Mouse (Mus musculus) heart, embryonic 14.5 days (tissue): ENCODE measurements around the gene RPS10-NUDT3. TPM values are rescaled to one million over a fixed set of nuclear protein-coding genes. Genes with fewer than 3 reads are reported as not detected.

ENCODE experiments used
- ATAC-seq: fragments of 200-750 bp; cut with Nextera tagmentation; 2 replicates; pipeline ENCODE4 v1.8.0; 2017; ENCODE audit warnings: low read depth, moderate TSS enrichment; ENCODE audit not compliant: insufficient number of reproducible peaks, insufficient read depth, low FRiP score
- H3K27ac ChIP-seq, 2 experiments: fragments of 200-500 bp in 1 of 2; fragments of 300-500 bp in 1 of 2; sonication (generic) in 1 of 2; replicated peaks in 1 of 2; 2 replicates each; pipeline ENCODE4 v1.5.1; 2012 to 2014; ENCODE audit warnings: low read depth in 2 of 2, low read length in 2 of 2, control low read depth in 1 of 2, mild to moderate bottlenecking in 1 of 2, mixed read lengths in 1 of 2; ENCODE audit not compliant: control insufficient read depth in 1 of 2, insufficient read depth in 1 of 2
- H3K27me3 ChIP-seq: fragments of 300-500 bp; sonication (generic); 2 replicates; pipeline ENCODE4 v1.6.1; 2014; ENCODE audit warnings: mild to moderate bottlenecking, low read length, control low read depth; ENCODE audit not compliant: control insufficient read depth, insufficient read depth
- H3K36me3 ChIP-seq: fragments of 300-500 bp; sonication (generic); 2 replicates; pipeline ENCODE4 v1.6.1; 2014; ENCODE audit warnings: mild to moderate bottlenecking, control low read depth, low read length, mixed read lengths; ENCODE audit not compliant: control insufficient read depth, insufficient read depth
- H3K4me1 ChIP-seq, 2 experiments: fragments of 200-500 bp in 1 of 2; fragments of 300-500 bp in 1 of 2; sonication (generic) in 1 of 2; 2 replicates each; pipeline ENCODE4 v1.6.1; 2012 to 2014; ENCODE audit warnings: low read length in 2 of 2, control low read depth in 1 of 2, mixed read lengths in 1 of 2; ENCODE audit not compliant: control insufficient read depth in 2 of 2, insufficient read depth in 2 of 2
- H3K4me2 ChIP-seq: fragments of 300-500 bp; sonication (generic); 2 replicates; pipeline ENCODE4 v1.6.1; 2014; ENCODE audit warnings: mild to moderate bottlenecking, low read length
- H3K4me3 ChIP-seq, 2 experiments: fragments of 200-500 bp in 1 of 2; fragments of 300-500 bp in 1 of 2; sonication (generic) in 1 of 2; 2 replicates each; pipeline ENCODE4 v1.5.1; 2012 to 2014; ENCODE audit warnings: low read length in 2 of 2, mild to moderate bottlenecking in 2 of 2, control low read depth in 1 of 2, low read depth in 1 of 2, moderate library complexity in 1 of 2; ENCODE audit not compliant: control insufficient read depth in 1 of 2, insufficient read depth in 1 of 2
- H3K9ac ChIP-seq: fragments of 300-500 bp; sonication (generic); 2 replicates; pipeline ENCODE4 v1.6.1; 2014; ENCODE audit warnings: mild to moderate bottlenecking, low read length
- H3K9me3 ChIP-seq: fragments of 300-500 bp; sonication (generic); 2 replicates; pipeline ENCODE4 v1.6.1; 2016; ENCODE audit warnings: low read length, control low read depth; ENCODE audit not compliant: control insufficient read depth
- whole genome bisulfite sequencing: fragments of 180-500 bp; shearing (Covaris S2); extraction: QIAGEN DNeasy Blood & Tissue Kit; methylation state at CpG from one replicate; pipeline ENCODE4 v1.1.7; 2014; 5-methylcytosine and 5-hydroxymethylcytosine counted together
- polyA plus RNA-seq: library from polyadenylated mRNA; unstranded; fragments of >200 nt; fragmentation: Nextera tagmentation; extraction: Ambion mirVana; gene quantifications from 2 replicates; pipeline ENCODE4 v1.2.1, GENCODE M21; 2014

The RPS10-NUDT3 gene
- polyA plus RNA-seq, 1 experiment from 2014 or later, result not detected

DNA sequence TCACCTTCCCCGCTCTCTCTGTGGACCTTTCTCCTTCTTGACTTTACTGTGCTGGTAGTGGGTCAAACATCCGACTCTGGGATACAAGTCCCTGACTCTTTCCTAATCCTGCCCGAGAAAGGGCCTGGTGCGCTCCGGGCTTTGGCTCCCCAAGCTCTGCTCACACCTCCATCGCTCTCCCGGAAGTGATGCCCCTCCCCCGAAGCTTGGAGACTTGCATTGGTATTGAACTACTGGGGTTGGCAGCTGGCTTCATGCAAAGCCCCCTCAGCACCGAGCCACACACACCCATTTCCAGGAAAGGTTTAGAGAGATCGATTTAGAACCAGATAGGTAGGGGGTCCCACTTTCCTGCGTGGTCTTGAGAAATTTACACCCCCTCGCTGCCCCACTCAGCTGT, 89.0 kb downstream of the RPS10-NUDT3 start:
- H3K4me2 ChIP-seq, result no peak overlapping the region
- H3K9ac ChIP-seq, result no peak overlapping the region
- WGBS, result 44% methylated on average over 12 of the region's 12 CpGs
- peaks cover 6 to 11% of the 10 kb centered on the region in 2 experiments; a peak in 3 of 4 replicates for H3K4me1 ChIP-seq
- H3K27ac ChIP-seq, result no peak overlapping the region
- no peak for ATAC-seq
- H3K27me3 ChIP-seq, result no peaks in the 10 kb centered on the region
- H3K4me3 ChIP-seq, result no peak overlapping the region
- H3K36me3 ChIP-seq, result no peaks in the 10 kb centered on the region
- no peaks in the 10 kb centered on the region for H3K9me3 ChIP-seq

GRCm38 (mm10) chr17:27544551-27544950, 90.5 kb downstream of the RPS10-NUDT3 start:
- no peak overlapping the region for H3K4me2 ChIP-seq
- H3K9ac ChIP-seq, result no peak overlapping the region
- H3K36me3 ChIP-seq, result no peaks in the 10 kb centered on the region
- H3K27me3 ChIP-seq, result no peaks in the 10 kb centered on the region
- H3K27ac ChIP-seq, result no peak overlapping the region
- H3K4me1 ChIP-seq, result peaks cover 6 to 11% of the 10 kb centered on the region in 2 experiments; a peak in 3 of 4 replicates
- no peak overlapping the region for H3K4me3 ChIP-seq
- ATAC-seq, result no peak
- WGBS, result 76% methylated on average over 11 of the region's 11 CpGs
- H3K9me3 ChIP-seq, result no peaks in the 10 kb centered on the region

GRCm38 (mm10) chr17:27541984-27542383, 93.0 kb downstream of the RPS10-NUDT3 start:
- Histone ChIP-seq H3K9ac (no peak overlapping the region), H3K4me3 (no peak overlapping the region), H3K4me1 (peaks cover 0 to 2% of the 10 kb centered on the region in 2 experiments; a peak in 1 of 4 replicates), H3K27me3 (no peaks in the 10 kb centered on the region), H3K4me2 (no peak overlapping the region), H3K27ac (no peak overlapping the region), H3K36me3 (no peaks in the 10 kb centered on the region), H3K9me3 (no peaks in the 10 kb centered on the region)
- WGBS, result 81% methylated on average over 3 of the region's 3 CpGs
- no peak for ATAC-seq

- Histone ChIP-seq H3K4me2 (no peak overlapping the region), H3K36me3 (no peaks in the 10 kb centered on the region), H3K4me1 (no peaks in the 10 kb centered on the region; a peak in 1 of 4 replicates), H3K4me3 (no peak overlapping the region), H3K9ac (no peak overlapping the region), H3K27ac (no peak overlapping the region), H3K9me3 (no peaks in the 10 kb centered on the region), H3K27me3 (no peaks in the 10 kb centered on the region)
- 65% methylated on average over 2 of the region's 2 CpGs for WGBS
- ATAC-seq, result no peak
Measured at GRCm38 (mm10) chr17:27541261-27541660, 93.8 kb downstream of the RPS10-NUDT3 start.

DNA sequence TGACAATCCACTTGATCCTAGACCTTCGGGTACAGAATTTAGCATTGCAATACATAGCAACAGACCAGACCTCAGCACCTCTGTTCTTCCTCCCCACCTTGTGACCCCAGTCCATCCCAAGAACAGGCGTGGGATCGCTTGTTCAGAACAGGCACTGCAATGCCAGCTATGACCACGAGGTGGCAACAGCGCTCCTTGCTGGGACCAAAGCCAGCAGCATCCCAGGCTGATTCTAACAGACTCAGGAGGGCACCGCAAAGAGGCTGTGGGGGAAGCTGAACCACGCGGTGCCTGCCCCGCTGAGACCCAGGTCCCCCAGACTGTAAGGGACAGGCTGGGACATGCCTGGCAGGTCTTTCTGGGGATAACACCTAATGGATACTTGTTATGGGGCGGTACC, 100.3 kb downstream of the RPS10-NUDT3 start:
- 0 out of 2 replicates have a peak, but pooled peaks have one; percentile 47 for ATAC-seq
- 2% methylated on average over 10 of the region's 10 CpGs for WGBS
- no peaks in the 10 kb centered on the region for H3K4me1 ChIP-seq

DNA sequence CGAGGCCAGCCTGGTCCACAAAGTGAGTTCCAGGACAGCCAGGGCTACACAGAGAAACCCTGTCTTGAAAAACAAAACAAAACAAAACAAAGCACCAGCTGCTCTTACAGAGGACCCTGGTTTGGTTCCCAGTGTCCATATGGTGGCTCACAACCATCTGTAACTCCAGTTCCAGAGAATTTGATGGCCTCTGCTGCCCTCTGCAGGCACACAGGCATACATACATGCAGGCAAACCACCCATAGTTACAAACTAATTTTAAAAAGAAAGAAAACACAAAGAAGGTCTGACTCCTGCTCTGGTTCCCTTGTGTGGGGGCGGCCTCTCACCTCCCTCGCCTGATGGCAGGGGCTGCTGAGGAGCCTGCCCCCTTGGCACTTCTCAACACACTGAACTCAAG, 101.7 kb downstream of the RPS10-NUDT3 start:
- Histone ChIP-seq H3K4me1 (no peaks in the 10 kb centered on the region), H3K36me3 (no peaks in the 10 kb centered on the region), H3K9ac (no peak overlapping the region), H3K9me3 (no peaks in the 10 kb centered on the region), H3K27me3 (no peaks in the 10 kb centered on the region), H3K27ac (no peak overlapping the region), H3K4me3 (no peak overlapping the region), H3K4me2 (no peak overlapping the region)
- ATAC-seq, result no peak
- WGBS, result 92% methylated on average over 3 of the region's 3 CpGs

More for the DNA sequence above, 100.3 kb downstream of the RPS10-NUDT3 start:
- Histone ChIP-seq H3K36me3 (no peaks in the 10 kb centered on the region), H3K27ac (no peak overlapping the region), H3K4me2 (no peak overlapping the region), H3K4me3 (no peak overlapping the region), H3K9ac (no peak overlapping the region), H3K27me3 (no peaks in the 10 kb centered on the region), H3K9me3 (no peaks in the 10 kb centered on the region)

DNA sequence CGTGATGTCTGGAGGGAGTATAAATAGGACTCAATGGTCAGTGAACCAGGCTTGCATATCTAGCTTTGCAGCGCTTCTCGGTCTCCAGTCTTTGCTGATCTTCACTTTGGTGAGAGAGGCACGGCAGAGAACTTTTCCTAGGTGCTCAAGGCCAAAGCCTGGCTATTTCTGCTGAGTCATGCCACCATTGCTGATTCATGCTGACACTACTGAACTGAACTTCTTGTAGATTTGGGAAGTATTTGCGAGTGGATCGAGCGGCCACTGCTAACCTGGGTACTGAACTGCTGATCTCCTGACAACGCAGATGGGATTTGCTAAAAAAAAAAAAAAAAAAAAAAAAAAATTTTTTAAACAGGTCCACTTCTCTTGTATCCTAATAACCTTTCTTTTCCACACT, 102.9 kb downstream of the RPS10-NUDT3 start:
- 75% methylated on average over 8 of the region's 8 CpGs for WGBS
- ATAC-seq, result no peak

More for the DNA sequence above, 102.9 kb downstream of the RPS10-NUDT3 start:
- Histone ChIP-seq H3K27ac (no peak overlapping the region), H3K4me3 (no peak overlapping the region), H3K9me3 (no peaks in the 10 kb centered on the region), H3K9ac (no peak overlapping the region), H3K4me2 (no peak overlapping the region), H3K4me1 (no peaks in the 10 kb centered on the region), H3K27me3 (no peaks in the 10 kb centered on the region), H3K36me3 (no peaks in the 10 kb centered on the region)
